Mouse (Mus musculus) CH12.LX (cell line): ENCODE results near the gene Rgs14.

ENCODE experiments used
- BHLHE40 ChIP-seq: IDR thresholded peaks from 2 replicates; pipeline ENCODE4 v1.6.1; 2011; ENCODE audit warnings: mild to moderate bottlenecking, low read depth, low read length, improper control_type of control experiment
- CHD1 ChIP-seq: IDR thresholded peaks from 2 replicates; pipeline ENCODE4 v1.6.1; 2012; ENCODE audit warnings: low read depth, low read length, improper control_type of control experiment, inconsistent platforms
- CTCF ChIP-seq, 2 experiments: IDR thresholded peaks in 1 of 2; conservative IDR thresholded peaks in 1 of 2; 2 replicates each; pipeline ENCODE4 v1.5.1; 2011 to 2012; ENCODE audit warnings: low read depth in 2 of 2, low read length in 2 of 2, improper control_type of control experiment in 1 of 2, inconsistent platforms in 1 of 2, mild to moderate bottlenecking in 1 of 2, moderate library complexity in 1 of 2
- E2F4 ChIP-seq: IDR thresholded peaks from 2 replicates; pipeline ENCODE4 v1.6.1; 2011; ENCODE audit warnings: low read depth, low read length, improper control_type of control experiment; ENCODE audit not compliant: insufficient replicate concordance
- EP300 ChIP-seq: IDR thresholded peaks from 2 replicates; pipeline ENCODE4 v1.6.1; 2011; ENCODE audit warnings: low read length, improper control_type of control experiment
- MAX ChIP-seq: IDR thresholded peaks from 2 replicates; pipeline ENCODE4 v1.6.1; 2011; ENCODE audit warnings: low read length, improper control_type of control experiment
- MYC ChIP-seq: IDR thresholded peaks from 2 replicates; pipeline ENCODE4 v1.6.1; 2011; ENCODE audit warnings: low read depth, mild to moderate bottlenecking, improper control_type of control experiment, low read length
- POLR2A ChIP-seq: IDR thresholded peaks from 2 replicates; pipeline ENCODE4 v1.6.1; 2011; ENCODE audit warnings: low read depth, mild to moderate bottlenecking, improper control_type of control experiment, low read length
- POLR2AphosphoS2 ChIP-seq: IDR thresholded peaks from 2 replicates; pipeline ENCODE4 v1.6.1; 2011; ENCODE audit warnings: low read depth, low read length, improper control_type of control experiment
- ZC3H11A ChIP-seq: IDR thresholded peaks from 2 replicates; pipeline ENCODE4 v1.6.1; 2012; ENCODE audit warnings: low read depth, mild to moderate bottlenecking, inconsistent platforms, low read length, improper control_type of control experiment

DNA sequence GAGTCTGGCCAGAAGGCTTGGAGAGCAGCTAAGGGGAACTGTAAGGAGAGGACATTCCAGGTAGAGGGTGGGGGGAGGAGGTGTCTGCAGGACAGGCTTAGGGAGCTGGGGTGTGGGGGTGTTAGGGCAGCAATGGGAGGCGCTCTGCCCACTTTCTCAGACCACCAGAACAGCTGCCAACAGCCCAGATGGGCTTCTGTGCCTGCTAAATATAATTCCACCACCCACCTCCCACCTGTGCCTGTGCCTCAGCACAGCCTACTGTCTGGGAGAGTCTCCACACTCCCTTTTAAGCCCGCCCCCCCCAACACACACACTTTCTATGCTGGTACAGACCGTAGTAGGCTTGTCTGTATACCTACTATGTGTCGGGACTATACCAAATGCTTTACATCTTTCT is 12.3 kb downstream of the Rgs14 start:
- TF ChIP-seq MYC (no peak), POLR2AphosphoS2 (no peak), CTCF (conservative IDR thresholded peaks at IDR 0.05 in 1 of 2, IDR thresholded peaks at IDR 0.05 in 1 of 2; ENCODE audit: low read depth in 2 of 2, low read length in 2 of 2) (no peak), POLR2A (no peak), EP300 (no peak), MAX (no peak), ZC3H11A (no peak), E2F4 (no peak), CHD1 (no peak), BHLHE40 (no peak)
